Mouse (Mus musculus): ENCODE data around the gene Stac2.

Gene Stac2

DNA sequence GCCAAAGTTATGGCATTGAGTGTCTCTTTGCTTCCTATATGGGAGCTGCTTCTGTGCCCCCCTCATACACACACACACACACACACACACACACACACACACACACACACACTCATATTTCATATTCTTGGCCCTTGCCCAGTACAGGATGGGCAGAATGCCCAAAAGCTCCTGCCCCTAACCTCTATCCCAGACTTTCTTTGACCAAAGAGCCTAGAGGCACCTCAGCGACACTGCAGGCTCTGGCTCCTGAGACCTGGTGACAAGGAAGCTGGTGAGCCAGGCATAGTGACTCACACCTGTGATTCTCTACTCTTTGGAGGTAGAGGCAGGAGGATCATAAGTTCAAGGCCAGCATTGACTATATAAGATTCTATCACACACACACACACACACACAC is 32.6 kb downstream of the Stac2 start:
- DNase-seq = no peak

DNA sequence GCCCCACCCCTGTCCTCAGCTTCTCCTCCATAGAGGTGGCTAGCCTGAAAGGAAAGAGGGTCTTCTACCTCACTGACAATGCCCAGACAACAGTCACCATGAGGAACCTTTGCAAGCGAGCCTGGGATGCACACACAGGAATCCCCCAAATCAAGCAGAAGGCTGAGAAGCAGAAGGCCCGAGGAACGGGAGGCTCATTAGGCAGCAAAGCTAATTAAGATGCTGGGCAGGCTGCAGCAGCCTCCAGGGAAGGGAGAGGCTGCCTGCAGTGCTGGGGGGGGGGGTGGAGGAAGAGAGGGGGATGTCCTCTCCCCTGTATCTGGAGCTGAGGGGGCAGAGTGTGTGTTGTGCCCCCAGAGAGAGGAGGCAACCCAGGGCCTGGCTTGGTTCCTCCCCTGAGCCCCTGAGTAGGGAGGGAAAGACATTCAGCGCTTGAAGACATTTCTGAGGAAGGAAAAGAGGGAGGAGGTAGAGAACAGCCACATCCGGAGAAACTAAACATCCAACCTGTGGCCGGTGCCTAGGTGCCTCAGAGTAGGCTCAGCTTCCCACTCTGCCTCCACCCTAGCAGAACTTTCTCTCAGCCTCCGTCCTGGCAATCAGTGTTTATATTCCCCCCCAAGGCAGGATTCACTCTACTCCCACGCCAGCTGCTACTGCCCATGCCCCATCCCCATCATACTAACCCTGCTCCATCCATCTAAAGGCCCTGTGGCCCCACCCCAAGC is 33.2 kb downstream of the Stac2 start:
- peak; percentile 29 for DNase-seq

GRCm38 (mm10) chr11:98018858-98019641 is 34.2 kb downstream of the Stac2 start:
- peak; percentile 75 for DNase-seq

GRCm38 (mm10) chr11:98018222-98018621 is 35.0 kb downstream of the Stac2 start:
- peak; percentile 5 for DNase-seq

DNA sequence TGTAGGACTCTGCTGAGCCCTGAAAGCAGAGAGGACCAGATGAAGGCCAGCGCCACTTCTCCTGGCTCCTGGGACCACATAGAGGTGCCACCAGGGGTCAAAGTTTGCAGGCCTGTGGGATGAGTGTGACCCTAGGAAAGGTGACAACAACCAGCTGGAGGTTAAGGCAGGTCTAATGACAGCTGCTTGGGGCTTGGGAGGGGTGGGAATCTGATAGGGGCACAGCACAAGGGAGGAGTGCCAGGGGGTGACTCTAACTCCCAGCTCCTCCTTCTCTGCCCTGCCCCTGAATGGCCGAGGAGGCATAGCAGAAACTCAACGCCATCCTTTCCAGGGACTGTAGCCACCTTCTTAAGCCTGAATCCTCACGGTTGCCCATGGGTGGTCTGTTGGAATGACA is 36.4 kb downstream of the Stac2 start:
- DNase-seq = no peak

- no peak for DNase-seq
Observed at GRCm38 (mm10) chr11:98016177-98016576, 37.1 kb downstream of the Stac2 start.

DNA sequence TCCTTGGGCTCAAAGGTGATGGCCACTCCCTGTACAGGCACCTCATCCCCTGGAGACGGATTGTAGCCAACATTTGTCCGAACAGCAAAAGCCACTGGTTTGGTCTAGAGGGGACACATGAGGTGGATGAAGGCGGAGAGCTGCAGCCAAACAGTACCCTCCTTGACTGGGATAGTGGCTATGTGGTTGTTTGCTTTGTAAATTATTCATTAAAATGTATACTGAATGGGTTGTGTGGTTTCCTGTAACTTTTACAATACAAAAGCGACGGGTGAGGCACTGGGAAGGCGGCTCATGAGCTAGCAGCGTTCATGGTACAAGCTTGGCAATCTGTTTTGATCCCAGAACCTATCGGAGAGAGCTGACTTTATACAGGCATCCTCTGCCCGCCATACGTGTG is 40.4 kb downstream of the Stac2 start:
- DNase-seq = no peak

GRCm38 (mm10) chr11:98011716-98012115 is 41.5 kb downstream of the Stac2 start:
- no peak for DNase-seq

GRCm38 (mm10) chr11:98008087-98008486 is 45.2 kb downstream of the Stac2 start:
- DNase-seq = no peak

GRCm38 (mm10) chr11:98005686-98006085 is 47.6 kb downstream of the Stac2 start:
- DNase-seq = no peak

DNA sequence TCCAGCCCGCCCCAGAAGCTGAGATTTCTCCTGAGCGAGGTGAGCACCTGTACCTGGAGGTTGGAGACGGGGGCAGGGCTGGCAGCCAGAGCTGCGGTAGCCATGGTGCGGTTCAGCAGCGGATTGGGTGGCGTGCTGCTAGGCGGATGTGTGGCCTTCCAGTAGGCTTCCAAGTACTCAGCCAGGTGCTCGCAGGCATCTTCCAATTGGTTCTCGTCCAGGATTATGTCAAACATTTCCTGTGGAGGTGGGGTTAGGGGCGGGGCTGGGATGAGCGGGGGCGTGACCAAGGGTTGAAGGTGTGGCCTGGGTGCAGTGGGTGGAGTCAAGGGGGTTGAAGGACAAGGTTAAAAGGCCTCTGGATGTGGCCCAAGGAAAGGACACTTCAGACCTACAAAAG is 48.2 kb downstream of the Stac2 start:
- no peak for DNase-seq

- DNase-seq = no peak
Observed at GRCm38 (mm10) chr11:98004161-98004560, 49.1 kb downstream of the Stac2 start.

DNA sequence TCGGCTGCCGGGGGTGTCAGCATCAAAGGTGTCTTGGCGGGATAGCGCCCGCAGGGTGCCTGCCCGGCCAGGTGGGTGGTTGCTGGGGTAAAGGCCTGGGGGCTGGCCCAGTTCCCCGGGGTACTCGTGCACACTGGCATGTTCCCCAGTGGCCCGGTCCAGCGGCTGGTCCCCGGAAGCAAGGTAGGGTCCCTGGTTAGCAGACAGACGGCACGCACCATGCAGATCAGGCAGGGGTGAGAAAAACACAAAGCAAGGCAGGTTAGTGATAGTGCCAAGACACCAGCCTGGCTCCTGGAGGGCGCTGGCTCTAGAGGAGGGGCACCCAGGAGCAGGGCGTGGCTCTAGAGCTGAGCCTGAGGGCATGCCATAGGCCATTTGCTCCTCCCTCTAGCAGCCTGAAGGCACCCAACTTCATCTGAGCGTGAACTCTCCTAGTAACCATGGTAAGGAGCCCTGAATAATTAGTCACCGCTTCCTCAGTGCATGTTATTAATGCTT is 50.0 kb downstream of the Stac2 start:
- peak; percentile 33 for DNase-seq

- DNase-seq = peak; percentile 92
Observed at GRCm38 (mm10) chr11:98002627-98003026, 50.6 kb downstream of the Stac2 start.

DNA sequence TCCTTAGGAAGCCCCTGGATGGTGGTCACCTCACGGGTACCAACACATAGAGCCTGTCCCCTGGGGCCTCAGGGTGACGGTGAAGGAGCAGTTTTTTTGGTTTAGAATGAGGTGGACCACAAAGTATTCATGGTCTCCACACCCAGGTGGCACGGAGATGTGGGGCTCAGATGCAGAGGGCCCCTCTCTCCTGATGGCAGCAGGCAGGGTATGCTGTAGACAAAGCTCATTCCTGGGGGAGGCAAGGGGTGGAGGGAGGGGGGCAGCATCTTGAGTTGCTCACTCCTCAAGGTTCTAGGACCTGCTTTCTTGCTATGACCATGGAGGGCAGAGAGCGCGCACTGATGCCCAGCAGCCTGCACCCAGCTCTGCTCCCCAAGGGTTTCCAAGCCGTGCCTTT is 51.3 kb downstream of the Stac2 start:
- no peak for DNase-seq

GRCm38 (mm10) chr11:98001351-98001824 is 51.9 kb downstream of the Stac2 start:
- DNase-seq = no peak

DNA sequence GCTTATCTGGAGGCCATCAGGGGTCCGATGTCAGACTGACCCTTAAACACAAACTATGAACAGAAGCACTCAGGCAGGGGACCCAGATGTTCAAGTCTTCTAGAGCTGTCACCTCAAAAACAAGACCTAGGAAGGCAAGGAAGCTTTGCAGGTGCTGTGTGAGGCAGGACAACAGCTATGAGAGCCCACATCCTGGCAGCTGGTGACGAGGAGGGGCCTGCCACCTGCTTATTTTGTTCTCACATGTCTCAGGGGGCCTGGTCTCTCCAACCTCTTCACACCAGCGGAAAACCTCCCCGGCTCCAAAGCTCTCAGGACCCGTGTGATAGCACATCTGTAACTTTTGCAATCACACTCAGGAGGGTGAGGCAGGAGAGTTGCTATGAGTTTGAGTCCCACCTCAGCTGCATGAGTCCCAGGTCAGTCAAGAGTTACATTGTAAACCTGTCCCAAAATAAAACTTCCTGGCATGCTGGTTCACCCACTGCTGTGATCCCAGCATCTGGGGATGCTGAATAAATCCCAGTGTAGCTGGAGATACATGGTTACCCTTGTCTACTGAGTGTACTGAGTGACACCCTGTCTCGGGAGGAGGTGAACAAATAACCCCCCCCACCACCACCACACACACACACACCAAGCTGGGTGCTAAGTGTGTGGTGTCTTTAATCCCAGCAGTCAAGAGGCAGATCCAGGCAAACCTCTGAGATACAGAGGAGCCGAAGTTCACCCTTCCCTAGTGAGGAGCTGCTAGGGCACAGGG is 52.7 kb downstream of the Stac2 start:
- no peak for DNase-seq

GRCm38 (mm10) chr11:97999748-98000147 is 53.5 kb downstream of the Stac2 start:
- no peak for DNase-seq

DNA sequence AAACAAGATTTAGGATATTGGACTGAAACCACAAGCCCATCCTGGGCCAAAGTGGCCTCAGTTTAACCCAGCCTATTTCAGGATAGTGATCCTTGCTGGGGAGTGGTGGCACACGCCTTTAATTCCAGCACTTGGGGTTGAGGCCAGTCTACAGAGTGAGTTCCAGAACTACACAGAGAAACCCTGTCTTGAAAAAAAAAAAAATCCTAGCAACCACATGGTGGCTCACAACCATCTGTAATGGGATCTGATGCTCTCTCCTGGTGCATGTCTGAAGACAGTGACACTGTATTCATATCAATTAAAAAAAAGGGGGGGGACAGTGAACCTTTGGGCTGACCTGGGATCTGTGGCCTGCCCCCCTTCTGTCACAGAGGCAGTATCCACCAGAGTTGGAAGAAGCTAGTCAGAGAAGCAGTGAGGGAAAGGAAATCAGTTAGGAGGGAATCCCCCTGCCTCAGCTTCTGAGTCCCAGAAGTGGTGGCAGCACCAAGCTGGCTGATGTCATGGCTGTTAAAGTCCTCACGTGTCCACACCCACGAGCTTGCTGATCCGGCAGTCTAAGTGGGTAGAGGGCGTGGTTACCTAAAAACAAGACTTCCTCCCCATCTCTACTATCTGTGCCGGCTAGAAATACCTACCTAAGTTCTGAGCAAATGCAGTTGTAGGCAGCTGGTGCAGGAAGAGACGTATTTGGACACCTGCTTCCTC is 54.2 kb downstream of the Stac2 start:
- no peak for DNase-seq

DNA sequence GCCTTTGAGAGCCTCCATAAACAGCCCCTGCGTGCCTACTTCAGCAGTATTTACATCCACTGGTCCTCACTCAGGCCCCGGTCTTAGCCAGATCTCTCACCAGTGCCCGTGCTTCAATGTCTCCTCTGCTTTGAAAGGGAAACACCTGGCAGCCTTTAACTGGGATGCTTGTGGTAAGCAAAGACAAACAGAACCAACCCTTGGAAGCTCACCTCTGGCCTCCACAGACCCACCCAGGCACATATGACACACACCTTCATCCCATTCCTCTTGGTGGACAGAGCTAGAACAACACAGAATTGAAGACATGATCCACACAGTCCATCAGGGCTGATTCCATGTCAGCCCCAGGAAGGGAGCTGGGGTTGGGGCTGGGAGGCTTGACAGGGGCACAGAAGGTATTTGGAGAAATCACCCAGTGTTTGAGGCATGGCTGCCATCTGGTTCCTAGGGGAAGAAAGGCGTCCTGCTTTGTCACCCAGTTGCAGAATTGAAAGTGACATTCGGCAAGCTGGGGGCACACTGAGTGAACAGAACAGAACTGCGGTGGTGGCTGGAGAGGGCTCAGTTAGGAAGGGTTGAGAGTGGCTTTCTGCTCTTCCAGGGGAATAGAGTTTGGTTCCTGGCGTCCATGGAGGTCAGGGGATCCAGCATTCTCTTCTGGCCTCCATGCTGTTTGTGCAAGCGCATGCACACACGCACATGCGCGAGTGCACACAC is 55.0 kb downstream of the Stac2 start:
- no peak for DNase-seq

DNA sequence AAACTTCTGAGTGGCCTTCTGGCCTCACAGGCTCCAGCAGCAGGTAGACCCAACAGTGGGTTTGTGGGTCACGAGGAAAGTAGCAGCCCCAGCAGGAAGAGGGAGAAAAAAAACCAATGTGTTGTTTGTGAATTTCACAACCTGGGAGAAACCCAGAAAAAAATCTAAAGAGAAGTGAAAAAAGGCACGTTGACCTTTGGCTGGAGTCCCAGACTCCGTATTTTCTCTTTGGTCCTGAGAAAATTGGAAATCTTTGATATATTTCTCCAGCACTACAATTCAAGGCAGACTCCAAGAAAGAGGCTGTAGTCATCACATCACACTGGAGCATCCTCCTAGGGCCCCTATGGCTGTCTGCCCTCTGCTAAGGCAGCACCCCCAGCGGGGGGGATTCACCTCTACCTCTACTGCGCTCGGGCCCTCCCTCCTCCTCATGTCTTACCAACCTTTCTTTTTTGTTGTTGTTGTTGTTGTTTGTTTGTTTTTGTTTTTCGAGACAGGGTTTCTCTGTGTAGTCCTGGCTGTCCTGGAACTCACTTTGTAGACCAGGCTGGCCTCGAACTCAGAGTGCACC is 55.8 kb downstream of the Stac2 start:
- no peak for DNase-seq

DNA sequence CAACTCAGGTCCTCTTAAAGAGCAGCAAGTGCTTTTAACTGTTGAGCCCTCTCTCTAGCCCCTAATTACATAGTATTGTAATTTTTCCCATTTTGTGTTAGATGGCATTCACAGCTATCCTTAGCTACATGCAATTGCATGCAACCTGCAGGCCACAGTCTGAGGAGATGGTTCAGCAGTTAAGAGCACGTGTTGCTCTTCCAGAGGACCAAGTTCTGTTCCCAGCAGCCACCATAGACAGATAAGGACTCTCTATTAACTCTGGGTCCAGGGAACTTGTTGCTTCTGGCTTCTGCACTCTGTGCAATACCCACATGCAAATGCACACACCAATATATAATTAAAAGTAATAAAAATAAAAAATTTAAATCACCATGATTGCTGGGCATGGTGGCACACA is 56.6 kb downstream of the Stac2 start:
- no peak for DNase-seq
